Mouse (Mus musculus): ENCODE results near the gene Agrp.

The Agrp gene

DNA sequence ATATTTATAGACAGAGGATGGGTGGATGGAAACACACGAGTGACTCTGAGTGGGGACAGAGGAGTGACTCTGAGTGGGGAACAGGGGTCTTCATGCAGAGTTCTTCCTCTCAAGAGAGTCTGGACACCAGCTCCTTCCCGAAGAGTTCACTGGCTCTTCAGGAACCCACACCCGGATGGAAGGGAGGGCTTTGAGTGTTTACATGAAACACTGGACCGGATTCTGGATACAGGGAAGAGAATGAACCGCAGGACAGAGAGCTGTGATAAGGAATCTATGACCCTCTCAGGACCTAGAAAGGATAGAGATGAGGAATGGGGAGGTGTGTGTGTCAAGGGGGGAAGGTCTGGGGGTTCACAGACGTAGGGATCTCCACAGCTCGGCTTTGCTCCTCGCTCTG lies 119.8 kb downstream of the Agrp start:
- DNase-seq, result no peak
